Mouse (Mus musculus) left cerebral cortex, adult 2 months (tissue): Measurements from ENCODE around the gene Alcam. TPM values are rescaled to one million over a fixed set of nuclear protein-coding genes. Genes with fewer than 3 reads are reported as not detected.

Source experiments
- DNase-seq, 2 experiments: peaks; one replicate each; pipeline ENCODE4 v3.0.0; 2021 to 2022; ENCODE audit warnings: low spot score in 2 of 2, mixed read lengths in 1 of 2; ENCODE audit errors: extremely low spot score in 1 of 2
- H3K27ac ChIP-seq: fragments of 200-600 bp; 2 replicates; pipeline ENCODE4 v1.8.1; 2022
- H3K4me3 ChIP-seq: fragments of 200-600 bp; 2 replicates; pipeline ENCODE4 v1.8.1; 2022
- CTCF ChIP-seq: fragments of 200-600 bp; IDR thresholded peaks from 2 replicates; pipeline ENCODE4 v1.8.1; 2022; ENCODE audit warnings: antibody characterized with exemption, mild to moderate bottlenecking, moderate library complexity
- intact Hi-C: fragments of 180-260 bp; cut with DNase I; formaldehyde crosslinking; loops from one replicate; pipeline ENCODE4 v1.15.1; 2025
- total RNA-seq, 2 experiments: library from RNA; stranded (reverse); gene quantifications; 2 replicates each; pipeline ENCODE4 v1.2.3; 2021

Alcam gene
- total RNA-seq, 2 experiments from 2014 or later: 176 to 178 TPM

DNA sequence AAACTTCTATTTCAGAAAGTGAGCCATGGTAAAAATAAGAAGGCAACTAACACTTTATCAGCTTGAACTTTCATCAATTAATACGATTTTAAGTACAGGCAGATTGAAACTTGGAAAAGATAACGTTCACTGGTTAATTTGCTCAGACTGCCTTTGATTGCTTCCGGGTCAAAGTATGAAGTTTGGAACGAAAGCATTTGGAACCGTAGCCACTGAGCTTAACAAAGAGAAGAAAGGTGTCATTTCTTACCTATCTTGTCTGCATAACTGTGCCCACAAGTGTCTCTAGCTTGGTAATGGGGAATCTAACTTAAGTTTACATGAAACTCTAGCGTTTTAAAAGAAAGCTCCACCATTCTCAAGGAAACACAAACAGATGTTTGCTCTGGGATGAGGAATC is 14.9 kb downstream of the Alcam start:
- intact Hi-C loops: no loop called here
- Histone ChIP-seq H3K27ac (no peak overlapping the region), H3K4me3 (no peak overlapping the region)
- no peak for TF ChIP-seq CTCF
- DNase-seq: no peak

DNA sequence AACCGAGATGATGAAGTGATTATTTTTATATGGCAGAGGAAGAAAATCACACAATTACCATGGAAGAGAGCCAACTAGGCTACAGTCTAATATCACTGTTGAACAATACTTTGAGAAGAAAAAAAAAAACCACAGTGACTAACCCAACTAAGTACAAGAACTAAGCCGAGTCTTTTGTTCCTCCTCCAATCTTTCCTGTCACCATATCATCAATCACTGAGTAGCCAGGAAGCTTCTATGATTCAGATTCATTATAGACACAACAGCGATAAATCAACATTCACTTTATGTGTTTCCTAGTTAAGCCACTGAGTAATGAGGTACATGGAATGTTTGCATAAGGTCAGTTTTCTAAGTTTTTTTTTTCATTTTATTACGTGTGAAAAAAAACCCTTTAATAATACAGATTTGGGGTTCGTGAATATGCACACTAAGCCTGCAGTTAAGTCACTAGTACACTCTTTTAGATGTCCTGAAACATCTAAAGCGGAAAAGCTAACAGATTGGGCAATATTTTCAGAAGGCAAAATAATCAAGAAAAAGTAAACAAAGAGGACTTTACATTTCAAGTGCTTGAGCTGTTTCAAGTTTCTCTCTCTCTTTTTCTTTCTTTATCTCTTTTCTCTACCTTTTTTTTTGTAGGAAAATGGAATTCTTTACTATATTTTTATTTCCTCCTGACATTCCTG is 15.5 kb downstream of the Alcam start:
- Histone ChIP-seq H3K27ac (no peak overlapping the region), H3K4me3 (no peak overlapping the region)
- no peak for DNase-seq
- TF ChIP-seq CTCF: no peak
- intact Hi-C loops: no loop called here

DNA sequence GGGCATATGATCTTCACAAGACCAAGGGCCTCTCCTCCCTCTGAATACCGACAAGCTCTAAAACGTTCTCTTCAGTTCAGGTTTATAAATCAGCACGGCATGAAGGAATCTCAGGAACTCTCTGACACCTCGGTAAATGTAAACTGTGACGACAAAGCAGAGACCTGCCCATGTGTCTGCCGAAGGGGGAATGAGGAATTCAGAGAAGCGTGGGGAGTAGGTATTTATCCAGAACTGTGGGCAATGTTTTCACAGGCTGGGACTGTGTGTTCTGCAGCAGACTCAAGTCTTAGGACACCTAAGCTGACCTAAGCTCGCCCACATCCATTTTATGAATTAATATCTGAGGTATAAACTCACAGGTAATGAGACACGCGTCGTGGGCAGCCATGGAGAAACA is 20.7 kb downstream of the Alcam start:
- no peak for DNase-seq
- intact Hi-C loops: no loop called here
- Histone ChIP-seq H3K27ac (no peak overlapping the region), H3K4me3 (no peak overlapping the region)
- TF ChIP-seq CTCF: no peak

DNA sequence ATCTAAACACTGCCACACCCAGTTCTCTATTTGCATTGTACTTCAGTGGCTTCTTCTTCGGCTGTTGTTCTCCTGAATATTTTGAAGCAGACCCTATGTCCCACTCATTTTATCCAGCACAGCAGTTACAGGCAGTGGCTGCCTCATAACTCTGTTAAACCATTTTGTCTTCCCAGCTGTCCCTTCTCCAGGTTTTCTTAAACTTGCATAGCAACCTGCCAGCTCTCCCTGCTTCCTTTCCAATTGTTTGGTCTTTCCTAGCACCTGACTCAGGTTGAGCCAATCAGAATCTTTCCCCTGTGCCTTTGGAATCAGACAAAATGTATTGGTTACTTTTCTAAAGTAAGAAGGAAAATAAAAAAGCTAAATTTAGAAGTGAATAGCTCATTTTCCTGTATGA is 21.8 kb downstream of the Alcam start:
- H3K4me3 ChIP-seq: no peak overlapping the region
- DNase-seq: no peak
- no peak overlapping the region for H3K27ac ChIP-seq
- no peak for TF ChIP-seq CTCF
- intact Hi-C loops: no loop called here

DNA sequence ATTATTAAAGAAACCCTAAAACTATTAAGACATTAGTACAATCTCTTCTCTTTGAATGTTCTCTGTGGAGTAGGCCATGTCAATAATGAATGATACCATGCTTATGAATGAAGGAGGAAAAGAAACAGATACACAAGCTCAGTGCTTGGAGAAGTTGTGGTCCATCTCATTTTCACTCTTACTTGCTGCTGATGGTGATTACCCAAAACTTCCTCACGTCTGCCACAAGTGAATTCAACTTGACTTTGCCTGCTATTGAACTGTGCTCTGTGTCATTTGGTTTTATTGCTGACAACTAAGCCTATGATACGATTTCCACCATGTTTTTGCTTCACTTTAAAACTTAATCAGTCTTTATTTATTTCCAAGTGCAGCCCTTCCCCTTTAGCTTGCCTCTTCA is 22.3 kb downstream of the Alcam start:
- intact Hi-C loops: no loop called here

DNA sequence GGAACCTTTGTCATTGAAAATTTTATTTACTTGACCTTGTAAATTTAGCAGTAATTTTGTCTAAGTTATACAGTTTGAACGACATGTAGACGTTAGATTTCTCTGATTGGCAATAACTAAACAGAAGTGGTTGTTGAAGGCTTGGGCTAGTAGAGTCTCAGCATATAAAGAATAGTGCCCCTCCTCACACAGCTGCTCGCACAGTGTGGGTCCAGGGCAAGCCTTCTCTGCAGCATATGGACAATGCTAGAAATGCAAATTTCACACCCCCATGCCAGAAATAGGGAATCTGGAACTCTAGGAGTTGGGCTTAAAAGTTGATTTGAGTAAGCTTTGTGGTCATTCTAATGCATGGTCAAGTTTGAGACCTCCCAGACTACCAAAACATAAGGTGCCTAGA is 23.8 kb downstream of the Alcam start:
- intact Hi-C loops: no loop called here
- Histone ChIP-seq H3K27ac (no peak overlapping the region), H3K4me3 (no peak overlapping the region)
- TF ChIP-seq CTCF: no peak
- DNase-seq: no peak

More for the DNA sequence above, 22.3 kb downstream of the Alcam start:
- Histone ChIP-seq H3K4me3 (no peak overlapping the region), H3K27ac (no peak overlapping the region)
- no peak for TF ChIP-seq CTCF
- no peak for DNase-seq

DNA sequence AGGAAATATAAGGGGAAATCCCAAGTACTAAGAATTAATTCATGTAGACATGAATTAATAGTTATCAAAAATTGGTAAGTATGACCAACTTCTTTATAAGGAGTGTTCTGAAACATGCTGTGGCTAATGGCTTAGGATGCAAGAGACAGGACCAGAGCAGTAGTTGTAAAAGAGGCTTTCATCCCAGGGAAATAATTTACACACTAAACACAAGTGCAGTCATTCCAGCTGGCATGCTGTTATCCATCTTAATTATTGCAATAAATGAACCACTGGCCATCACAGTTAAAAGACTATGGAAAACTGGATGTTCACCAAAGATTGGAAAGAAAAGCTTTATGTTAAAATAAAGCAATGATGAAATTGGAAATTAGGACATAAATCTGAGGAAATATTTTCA is 24.2 kb downstream of the Alcam start:
- Histone ChIP-seq H3K27ac (no peak overlapping the region), H3K4me3 (no peak overlapping the region)
- no peak for TF ChIP-seq CTCF
- intact Hi-C loops: no loop called here
- no peak for DNase-seq

DNA sequence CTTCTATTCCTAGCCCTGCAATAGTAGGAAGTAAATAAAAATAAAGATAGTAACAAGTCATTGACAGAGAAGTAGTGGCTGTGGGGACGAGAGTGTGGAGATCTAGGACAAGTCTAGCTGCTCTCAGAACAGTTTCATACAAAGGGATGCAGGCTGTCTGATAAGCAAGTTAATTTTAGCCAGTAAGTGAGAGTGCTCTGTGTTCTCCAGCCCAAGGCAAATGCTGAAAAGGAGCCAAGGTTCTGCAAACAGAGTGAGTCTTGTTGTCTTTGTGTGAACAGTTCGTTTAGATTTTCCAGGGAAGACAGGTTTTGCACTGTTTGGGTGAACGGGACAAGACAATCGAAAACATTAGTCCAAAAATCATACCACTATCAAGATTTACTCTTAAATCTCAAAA is 25.4 kb downstream of the Alcam start:
- no peak for TF ChIP-seq CTCF
- peak in 1 of 2 experiments; percentile 27 for DNase-seq
- Histone ChIP-seq H3K27ac (peak overlapping the region; percentile 33; the same call in 1 of the 2 replicates), H3K4me3 (no peak overlapping the region)
- intact Hi-C loops: no loop called here

DNA sequence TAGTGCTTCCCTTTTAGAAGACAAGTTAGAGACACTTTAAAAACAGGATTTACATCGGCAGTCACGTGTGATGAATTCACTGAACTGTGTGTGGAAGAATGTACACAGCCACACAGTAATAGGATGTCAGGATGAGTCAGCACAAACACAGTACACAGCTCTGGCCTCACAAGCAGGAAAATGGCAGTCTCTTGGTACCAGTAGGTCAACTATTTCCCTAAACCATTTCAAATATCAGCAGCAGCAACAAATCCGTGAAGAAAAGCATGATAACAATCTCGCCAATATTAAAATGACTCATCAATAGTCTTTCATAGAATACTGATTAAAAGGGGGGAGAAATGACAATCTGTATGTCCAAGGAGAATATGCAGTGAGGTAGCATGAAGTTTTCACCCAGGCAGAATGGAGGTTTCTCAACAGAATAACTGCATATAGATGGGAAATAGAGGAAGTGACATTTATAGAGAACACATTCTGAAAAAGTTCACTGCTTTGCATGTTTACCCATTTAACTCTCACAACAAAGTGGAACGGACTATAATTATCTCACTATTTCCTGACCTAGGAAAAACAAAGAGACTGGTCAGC is 35.2 kb downstream of the Alcam start:
- Histone ChIP-seq H3K4me3 (no peak overlapping the region), H3K27ac (no peak overlapping the region)
- no peak for TF ChIP-seq CTCF
- no peak for DNase-seq
- intact Hi-C loops: no loop called here

DNA sequence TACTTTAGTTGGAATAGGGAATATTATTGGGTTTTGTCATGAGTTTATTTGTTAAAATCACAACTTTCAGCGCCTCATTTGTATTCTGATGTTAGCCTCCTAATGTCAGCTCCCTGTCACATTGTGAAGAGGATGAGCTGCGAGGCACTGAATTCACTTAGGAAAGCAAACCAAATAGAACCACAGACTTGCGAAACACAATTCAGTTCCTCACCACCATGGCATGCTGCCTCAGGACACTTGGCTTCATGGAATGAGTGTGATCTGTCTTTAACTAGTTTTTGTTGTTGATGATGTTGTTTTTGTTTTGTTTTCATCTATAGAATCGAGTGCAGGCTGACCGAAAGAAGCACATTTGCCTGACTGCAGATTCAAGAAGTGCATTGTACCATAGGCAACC is 35.9 kb downstream of the Alcam start:
- intact Hi-C loops: no loop called here
- DNase-seq: no peak

DNA sequence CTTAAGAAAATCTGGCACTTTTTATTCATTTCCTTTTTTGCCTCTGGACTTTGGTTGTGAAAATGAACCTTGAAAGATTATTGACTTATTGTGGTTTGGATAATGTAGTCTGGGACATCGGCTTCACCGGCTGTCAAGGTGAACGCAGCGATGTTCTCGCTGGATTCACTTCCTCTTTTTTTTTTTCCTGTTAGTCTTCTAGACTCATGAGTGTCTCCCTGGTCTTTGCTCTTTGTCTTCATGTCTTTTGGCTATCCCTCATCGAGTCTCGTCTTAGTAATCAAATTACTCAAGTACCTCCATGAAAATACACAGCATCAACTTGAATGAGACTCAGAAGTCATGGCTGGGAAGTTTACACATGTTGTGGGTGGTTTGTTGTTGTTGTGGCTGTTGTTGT is 36.7 kb downstream of the Alcam start:
- no peak for DNase-seq
- H3K27ac ChIP-seq: no peak overlapping the region
- intact Hi-C loops: no loop called here
- TF ChIP-seq CTCF: no peak
- no peak overlapping the region for H3K4me3 ChIP-seq

More for the DNA sequence above, 35.9 kb downstream of the Alcam start:
- Histone ChIP-seq H3K27ac (peak overlapping the region; percentile 16; the same call in 1 of the 2 replicates), H3K4me3 (no peak overlapping the region)
- TF ChIP-seq CTCF: no peak

DNA sequence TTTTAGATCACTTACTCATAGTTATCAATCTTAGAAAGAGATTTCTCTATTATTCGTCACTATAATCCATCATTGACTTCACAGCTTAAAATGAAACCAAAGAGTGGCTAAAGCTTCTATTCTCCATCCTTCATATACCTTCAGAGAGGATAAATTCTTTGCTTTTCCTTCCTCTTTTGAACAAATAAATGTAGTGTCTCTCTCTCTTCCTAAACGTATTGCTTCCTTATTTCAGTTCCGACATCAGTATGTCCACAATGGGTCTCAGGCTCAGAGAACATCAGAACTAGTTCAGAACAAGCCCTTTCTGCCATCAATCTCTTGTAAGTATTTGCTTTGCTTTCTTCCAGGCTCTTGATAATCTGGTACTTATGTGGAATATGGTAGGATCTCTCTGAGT is 40.2 kb downstream of the Alcam start:
- Histone ChIP-seq H3K4me3 (no peak overlapping the region), H3K27ac (no peak overlapping the region)
- TF ChIP-seq CTCF: no peak
- no peak for DNase-seq
- intact Hi-C loops: no loop called here

DNA sequence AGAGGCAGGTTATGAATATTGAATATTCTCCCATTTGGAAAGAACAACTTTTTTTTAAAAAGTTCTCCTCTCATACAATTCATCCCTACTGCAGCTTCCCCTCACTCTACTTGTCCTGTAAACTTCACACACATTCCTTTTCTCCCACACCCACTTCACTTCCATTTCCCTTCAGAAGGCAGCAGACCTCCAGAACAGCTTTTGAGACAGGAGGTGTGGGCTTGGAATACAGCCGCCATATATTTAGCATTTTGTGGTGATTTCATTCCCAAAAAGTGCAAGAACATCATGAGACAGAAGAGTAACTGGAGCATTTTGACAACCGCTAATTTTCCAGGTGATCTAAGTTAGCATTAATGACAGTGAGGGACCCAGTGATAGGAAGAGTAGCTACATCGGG is 47.8 kb downstream of the Alcam start:
- intact Hi-C loops: no loop called here

More for the DNA sequence above, 47.8 kb downstream of the Alcam start:
- no peak overlapping the region for H3K4me3 ChIP-seq
- no peak overlapping the region for H3K27ac ChIP-seq
- DNase-seq: no peak
- TF ChIP-seq CTCF: no peak
